Mouse (Mus musculus): ENCODE data around the gene Ralgps1. TPM values are rescaled to one million over a fixed set of nuclear protein-coding genes. Genes with fewer than 3 reads are reported as not detected.
A peak's percentile ranks its signal among the peaks of the same experiment; 100 is the strongest.

Gene Ralgps1
- polyA plus RNA-seq, 1 experiment: 0.53 TPM

DNA sequence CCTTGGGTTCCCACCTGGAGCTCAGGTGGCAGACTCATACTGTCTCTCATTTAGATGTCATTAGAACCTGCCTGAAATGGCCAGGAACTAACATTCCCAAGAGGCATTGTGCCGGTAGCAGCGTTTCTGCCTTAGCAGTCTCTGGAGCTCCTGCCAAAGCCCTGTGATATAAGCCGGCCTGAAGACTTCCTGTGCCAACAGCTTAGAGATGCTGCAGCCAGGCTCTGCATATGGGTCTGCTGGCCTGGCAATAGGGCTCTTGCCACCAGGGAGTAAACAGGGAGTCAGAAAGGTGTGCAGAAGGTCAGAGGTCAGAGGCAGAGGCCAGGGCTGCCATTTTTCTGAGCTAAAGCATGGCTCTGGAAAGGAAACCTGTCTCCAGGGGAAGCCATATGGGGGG is 206.6 kb downstream of the Ralgps1 start:
- Histone ChIP-seq H3K36me3 (replicated peaks; ENCODE audit: low read length) (no peaks in the 10 kb centered on the region), H3K27me3 (replicated peaks) (peaks cover 79% of the 10 kb centered on the region), H3K9me3 (no peaks in the 10 kb centered on the region), H3K4me1 (peaks cover 49% of the 10 kb centered on the region), H3K4me3 (replicated peaks) (no peak overlapping the region)
- TF ChIP-seq FLI1 (IDR thresholded peaks at IDR 0.05; ENCODE audit: low read length) (no peak), GATA1 (IDR thresholded peaks at IDR 0.05; ENCODE audit: borderline replicate concordance, low read length) (no peak)

DNA sequence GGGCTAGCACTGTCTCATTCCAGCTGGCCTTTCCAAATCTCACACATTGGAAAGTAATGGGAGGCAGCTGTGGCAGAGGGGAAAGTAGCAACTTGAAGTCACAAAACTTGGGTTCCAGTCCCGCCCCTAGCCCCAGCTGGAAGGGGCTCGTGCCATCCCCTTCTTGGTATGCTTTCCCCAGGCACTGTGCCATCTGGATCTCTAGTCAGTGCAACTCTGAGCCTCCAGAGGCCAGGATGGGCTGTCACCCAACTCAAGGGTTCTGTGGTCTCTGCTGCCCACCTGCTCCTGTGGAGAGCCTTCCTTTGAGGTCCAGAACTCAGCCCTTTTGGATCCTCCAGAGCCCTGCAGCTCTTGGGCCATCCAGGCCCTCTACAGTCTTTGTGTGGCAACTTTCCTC is 209.2 kb downstream of the Ralgps1 start:
- TF ChIP-seq FLI1 (IDR thresholded peaks at IDR 0.05; ENCODE audit: low read length): no peak
- no peak for TF ChIP-seq GATA1 (IDR thresholded peaks at IDR 0.05; ENCODE audit: borderline replicate concordance, low read length)
- Histone ChIP-seq H3K4me1 (peaks cover 36% of the 10 kb centered on the region), H3K27me3 (replicated peaks) (peaks cover 88% of the 10 kb centered on the region)

DNA sequence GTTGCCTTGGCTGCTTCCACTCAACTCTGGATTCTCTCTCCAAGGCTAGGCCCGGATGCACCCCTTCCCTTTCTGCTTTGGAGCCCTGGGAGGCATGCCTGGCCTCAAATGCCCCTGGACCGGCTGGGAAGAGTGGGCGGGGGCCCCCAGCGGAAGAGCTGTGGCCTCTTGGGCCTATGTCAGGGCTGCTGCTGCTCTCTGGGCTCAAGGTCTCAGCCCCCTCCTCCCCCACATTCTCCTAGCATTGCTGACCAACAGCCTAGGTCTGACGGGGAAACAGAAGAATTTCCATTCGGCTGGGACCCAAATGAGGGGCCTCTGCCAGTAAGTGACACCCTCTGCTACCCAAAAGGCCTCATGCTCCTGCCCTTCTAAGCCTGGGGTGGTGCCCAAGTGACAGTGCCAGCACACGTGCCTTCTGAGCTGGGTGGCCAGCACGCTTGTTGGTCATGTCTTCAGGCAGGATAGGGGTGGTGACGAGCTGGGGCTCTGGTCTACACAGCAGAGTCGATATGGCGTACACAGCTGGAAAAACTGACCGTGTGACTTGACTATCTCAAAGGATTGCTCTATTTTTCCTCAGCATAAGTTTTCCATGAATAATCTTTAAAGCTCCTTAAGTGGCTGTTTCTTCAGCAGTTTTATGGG is 210.8 kb downstream of the Ralgps1 start:
- no peak overlapping the region for H3K4me3 ChIP-seq (replicated peaks)
- no peaks in the 10 kb centered on the region for H3K9me3 ChIP-seq
- peaks cover 19% of the 10 kb centered on the region for H3K4me1 ChIP-seq
- TF ChIP-seq FLI1 (IDR thresholded peaks at IDR 0.05; ENCODE audit: low read length) (no peak), GATA1 (IDR thresholded peaks at IDR 0.05; ENCODE audit: borderline replicate concordance, low read length) (no peak)
- H3K27me3 ChIP-seq (replicated peaks): peaks cover 88% of the 10 kb centered on the region
- H3K36me3 ChIP-seq (replicated peaks; ENCODE audit: low read length): no peaks in the 10 kb centered on the region

More for the DNA sequence above, 209.2 kb downstream of the Ralgps1 start:
- no peaks in the 10 kb centered on the region for H3K36me3 ChIP-seq (replicated peaks; ENCODE audit: low read length)
- H3K9me3 ChIP-seq: no peaks in the 10 kb centered on the region
- no peak overlapping the region for H3K4me3 ChIP-seq (replicated peaks)

DNA sequence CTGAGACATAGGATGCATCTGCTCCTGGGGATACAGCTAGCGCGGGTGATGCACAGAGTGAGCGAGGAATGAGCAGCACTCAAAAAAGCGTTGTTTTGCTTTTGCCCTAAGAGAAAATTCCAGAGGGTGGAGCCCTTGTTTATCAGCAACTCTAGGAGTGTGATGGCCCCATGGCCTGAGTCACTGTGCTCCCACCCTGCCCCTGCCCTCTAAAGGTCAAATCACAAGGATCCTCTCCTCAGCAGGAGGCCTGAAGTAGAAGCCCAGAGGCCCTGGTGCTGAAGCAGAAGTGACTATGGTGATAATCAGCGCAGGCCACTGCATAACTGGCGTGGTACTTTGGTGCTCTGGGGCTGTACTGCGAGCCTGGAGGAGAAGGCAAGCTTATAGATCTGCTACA is 211.7 kb downstream of the Ralgps1 start:
- no peak for TF ChIP-seq FLI1 (IDR thresholded peaks at IDR 0.05; ENCODE audit: low read length)
- no peak for TF ChIP-seq GATA1 (IDR thresholded peaks at IDR 0.05; ENCODE audit: borderline replicate concordance, low read length)
- H3K4me1 ChIP-seq: peaks cover 11% of the 10 kb centered on the region
- peak overlapping the region; percentile 29 for H3K4me3 ChIP-seq (replicated peaks)
- H3K27me3 ChIP-seq (replicated peaks): peaks cover 84% of the 10 kb centered on the region
- no peaks in the 10 kb centered on the region for H3K36me3 ChIP-seq (replicated peaks; ENCODE audit: low read length)
- no peaks in the 10 kb centered on the region for H3K9me3 ChIP-seq

DNA sequence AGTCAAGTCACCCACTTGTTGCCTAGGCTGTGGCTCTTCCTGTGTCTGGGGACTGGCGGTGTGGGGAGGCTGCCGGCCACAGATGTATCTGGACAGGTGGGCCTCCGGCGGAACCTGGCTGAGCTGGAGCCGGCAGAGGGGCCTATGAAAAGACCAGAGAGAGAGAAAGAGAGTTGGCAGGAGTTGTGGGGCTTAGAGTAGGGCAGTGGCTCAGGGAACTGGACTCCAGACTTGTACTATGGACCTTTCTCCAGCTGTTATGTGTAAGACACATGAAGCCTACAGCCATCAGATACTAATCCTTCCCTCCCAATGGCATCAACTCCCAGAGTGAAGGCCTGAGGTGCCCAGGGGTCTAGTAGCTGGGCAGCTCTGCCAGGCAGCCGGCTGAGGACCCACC is 212.4 kb downstream of the Ralgps1 start:
- Histone ChIP-seq H3K4me1 (peaks cover 4% of the 10 kb centered on the region; the same call in 1 of the 2 replicates), H3K9me3 (no peaks in the 10 kb centered on the region), H3K27me3 (replicated peaks) (peaks cover 80% of the 10 kb centered on the region), H3K36me3 (replicated peaks; ENCODE audit: low read length) (no peaks in the 10 kb centered on the region), H3K4me3 (replicated peaks) (no peak overlapping the region)
- TF ChIP-seq GATA1 (IDR thresholded peaks at IDR 0.05; ENCODE audit: borderline replicate concordance, low read length) (no peak), FLI1 (IDR thresholded peaks at IDR 0.05; ENCODE audit: low read length) (no peak)

DNA sequence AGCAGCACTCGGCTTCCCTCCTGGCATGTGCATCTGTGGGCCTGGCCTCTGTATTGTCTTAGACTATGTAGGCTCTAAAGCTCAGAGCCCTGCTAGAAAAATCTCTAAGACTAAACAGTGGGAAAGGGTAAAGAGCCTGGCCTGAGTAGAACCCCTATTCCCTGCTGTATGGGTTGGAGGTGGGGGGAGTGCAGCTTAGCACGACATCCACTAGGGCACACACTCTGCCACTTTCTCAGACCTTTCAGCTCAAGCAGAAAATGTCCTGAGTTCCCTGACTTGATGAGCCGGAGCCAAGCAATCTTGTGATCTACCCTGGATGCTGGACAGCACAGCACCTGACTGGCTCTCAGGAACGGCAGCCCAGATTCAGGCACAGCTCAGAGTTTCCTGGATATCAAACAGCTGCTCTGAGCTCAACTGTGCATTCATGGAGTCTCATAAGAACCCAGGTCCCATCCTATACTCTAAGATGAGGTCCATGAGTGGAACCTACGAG is 215.0 kb downstream of the Ralgps1 start:
- no peak overlapping the region for H3K4me3 ChIP-seq (replicated peaks)
- H3K27me3 ChIP-seq (replicated peaks): peaks cover 69% of the 10 kb centered on the region
- H3K4me1 ChIP-seq: peaks cover 4% of the 10 kb centered on the region; the same call in 1 of the 2 replicates
- H3K9me3 ChIP-seq: no peaks in the 10 kb centered on the region
- no peaks in the 10 kb centered on the region for H3K36me3 ChIP-seq (replicated peaks; ENCODE audit: low read length)
- TF ChIP-seq GATA1 (IDR thresholded peaks at IDR 0.05; ENCODE audit: borderline replicate concordance, low read length): no peak
- TF ChIP-seq FLI1 (IDR thresholded peaks at IDR 0.05; ENCODE audit: low read length): no peak

DNA sequence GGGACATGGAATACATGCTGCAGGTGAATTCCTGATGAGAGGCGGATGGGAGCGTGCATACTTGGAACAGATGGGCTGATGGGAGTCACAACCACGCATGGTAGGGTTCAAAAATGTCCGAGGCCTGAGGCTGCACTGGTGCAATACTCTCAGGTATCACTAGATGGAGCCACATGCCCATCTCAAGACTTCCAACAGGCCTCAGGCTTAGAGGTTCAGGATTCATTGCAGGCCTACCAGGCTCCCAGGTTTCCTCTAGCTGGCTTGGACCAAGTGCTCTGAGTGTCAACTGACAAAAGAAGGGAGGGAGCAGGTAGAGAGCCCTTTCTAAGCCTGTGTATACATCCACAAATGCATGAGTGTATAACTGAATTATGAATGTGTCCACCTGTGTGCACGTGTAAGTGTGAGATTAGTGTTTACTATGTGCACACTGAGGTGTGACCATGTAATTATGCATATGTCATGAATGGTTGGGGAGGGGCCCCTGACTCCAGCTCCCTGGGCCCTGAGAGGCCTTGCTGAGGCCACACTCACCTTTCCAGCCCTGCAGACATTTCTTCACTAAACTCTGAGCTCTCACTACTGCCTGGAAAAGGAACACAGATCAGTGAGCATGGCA is 216.4 kb downstream of the Ralgps1 start:
- Histone ChIP-seq H3K4me3 (replicated peaks) (no peak overlapping the region), H3K36me3 (replicated peaks; ENCODE audit: low read length) (no peaks in the 10 kb centered on the region), H3K4me1 (peaks cover 2% of the 10 kb centered on the region; the same call in 1 of the 2 replicates), H3K27me3 (replicated peaks) (peaks cover 66% of the 10 kb centered on the region), H3K9me3 (no peaks in the 10 kb centered on the region)
- TF ChIP-seq FLI1 (IDR thresholded peaks at IDR 0.05; ENCODE audit: low read length) (no peak), GATA1 (IDR thresholded peaks at IDR 0.05; ENCODE audit: borderline replicate concordance, low read length) (no peak)

DNA sequence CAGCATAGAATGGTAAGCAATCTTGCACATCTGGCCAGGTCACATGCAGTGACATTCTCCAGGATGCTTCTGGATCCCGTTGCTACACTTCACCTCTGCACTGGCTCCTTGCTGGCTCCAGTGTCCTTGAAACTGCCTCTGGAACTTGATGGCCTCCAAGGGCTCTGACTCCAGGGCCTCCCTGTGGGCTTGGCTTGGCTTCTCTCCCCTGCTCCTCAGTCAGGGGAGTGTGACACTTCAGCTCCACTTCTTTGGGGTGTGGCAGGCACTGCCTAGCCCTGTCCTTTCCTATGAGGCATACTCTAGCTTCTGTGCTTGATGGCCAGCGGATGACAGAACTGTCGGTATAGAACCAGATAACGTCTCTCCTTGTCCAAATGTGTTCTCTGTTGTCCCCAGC is 224.3 kb downstream of the Ralgps1 start:
- no peaks in the 10 kb centered on the region for H3K36me3 ChIP-seq (replicated peaks; ENCODE audit: low read length)

DNA sequence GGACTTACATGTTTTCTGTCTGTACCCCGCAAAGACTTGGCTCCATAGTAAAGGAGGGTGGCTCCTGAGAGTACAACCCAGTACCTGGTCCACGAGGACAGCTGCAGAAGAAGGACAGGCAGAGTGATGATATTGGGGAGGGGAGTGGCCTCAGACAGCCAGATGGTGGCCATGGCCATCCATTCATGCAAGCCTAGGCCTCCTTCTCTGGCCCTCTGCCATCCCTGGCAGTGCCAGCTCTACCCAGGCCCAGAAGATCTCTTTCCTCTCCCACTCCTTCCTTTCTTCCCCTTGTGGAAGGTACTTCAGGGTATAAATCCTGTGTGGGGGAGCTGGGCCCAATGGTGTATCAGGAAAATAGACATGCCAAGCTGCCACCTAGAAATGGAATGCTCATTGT is 228.0 kb downstream of the Ralgps1 start:
- Histone ChIP-seq H3K36me3 (replicated peaks; ENCODE audit: low read length) (no peaks in the 10 kb centered on the region), H3K4me1 (peaks cover 10% of the 10 kb centered on the region), H3K27me3 (replicated peaks) (peaks cover 71% of the 10 kb centered on the region), H3K9me3 (no peaks in the 10 kb centered on the region), H3K4me3 (replicated peaks) (no peak overlapping the region)
- TF ChIP-seq GATA1 (IDR thresholded peaks at IDR 0.05; ENCODE audit: borderline replicate concordance, low read length) (no peak), FLI1 (IDR thresholded peaks at IDR 0.05; ENCODE audit: low read length) (no peak)

More for the DNA sequence above, 224.3 kb downstream of the Ralgps1 start:
- Histone ChIP-seq H3K4me1 (peaks cover 10% of the 10 kb centered on the region), H3K4me3 (replicated peaks) (no peak overlapping the region), H3K9me3 (no peaks in the 10 kb centered on the region), H3K27me3 (replicated peaks) (peaks cover 77% of the 10 kb centered on the region)
- TF ChIP-seq FLI1 (IDR thresholded peaks at IDR 0.05; ENCODE audit: low read length) (no peak), GATA1 (IDR thresholded peaks at IDR 0.05; ENCODE audit: borderline replicate concordance, low read length) (no peak)

DNA sequence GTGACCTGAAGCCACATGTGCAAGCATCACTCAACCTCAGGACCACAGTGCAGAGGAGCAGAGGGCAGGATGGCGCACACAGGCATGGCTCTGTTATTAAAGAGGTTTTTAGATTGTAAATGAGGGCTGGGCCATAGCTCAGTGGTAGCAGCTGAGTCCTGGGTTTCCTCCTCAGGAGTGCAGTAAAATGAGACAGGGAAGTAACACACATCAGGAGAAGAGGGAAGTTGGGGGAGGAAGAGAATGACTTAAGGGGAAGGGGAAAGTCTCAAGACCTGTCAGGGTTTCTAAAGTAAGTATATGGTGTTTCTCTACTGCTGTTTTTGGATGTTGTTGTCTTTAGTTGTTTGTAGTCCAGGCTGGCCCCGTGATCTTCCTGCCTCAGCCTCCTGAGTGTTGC is 232.8 kb downstream of the Ralgps1 start:
- Histone ChIP-seq H3K36me3 (replicated peaks; ENCODE audit: low read length) (no peaks in the 10 kb centered on the region), H3K27me3 (replicated peaks) (peaks cover 64% of the 10 kb centered on the region), H3K4me1 (no peaks in the 10 kb centered on the region), H3K9me3 (no peaks in the 10 kb centered on the region), H3K4me3 (replicated peaks) (no peak overlapping the region)
- no peak for TF ChIP-seq FLI1 (IDR thresholded peaks at IDR 0.05; ENCODE audit: low read length)
- TF ChIP-seq GATA1 (IDR thresholded peaks at IDR 0.05; ENCODE audit: borderline replicate concordance, low read length): no peak
